Mouse (Mus musculus) heart, embryonic 11.5 days (tissue): ENCODE results near the gene 4930451I11Rik. TPM values are rescaled to one million over a fixed set of nuclear protein-coding genes. Genes with fewer than 3 reads are reported as not detected.

Experiments used
- ATAC-seq: fragments of 200-750 bp; cut with Nextera tagmentation; replicated peaks from 2 replicates; pipeline ENCODE4 v1.8.0; 2017; ENCODE audit warnings: moderate library complexity; ENCODE audit not compliant: insufficient number of reproducible peaks, low FRiP score, low TSS enrichment
- H3K27ac ChIP-seq: fragments of 300-500 bp; sonication (generic); 2 replicates; pipeline ENCODE4 v1.5.1; 2014; ENCODE audit warnings: mild to moderate bottlenecking, low read depth, low read length
- H3K27me3 ChIP-seq: fragments of 300-500 bp; sonication (generic); 2 replicates; pipeline ENCODE4 v1.6.1; 2014; ENCODE audit warnings: mild to moderate bottlenecking, low read length, mixed read lengths; ENCODE audit not compliant: control insufficient read depth, insufficient read depth
- H3K36me3 ChIP-seq: fragments of 300-500 bp; sonication (generic); 2 replicates; pipeline ENCODE4 v1.6.1; 2014; ENCODE audit warnings: mild to moderate bottlenecking, low read length, moderate library complexity, mixed read lengths; ENCODE audit not compliant: control insufficient read depth, insufficient read depth
- H3K4me1 ChIP-seq: fragments of 300-500 bp; sonication (generic); 2 replicates; pipeline ENCODE4 v1.6.1; 2014; ENCODE audit warnings: low read length; ENCODE audit not compliant: control insufficient read depth, insufficient read depth
- H3K4me2 ChIP-seq: fragments of 300-500 bp; sonication (generic); 2 replicates; pipeline ENCODE4 v1.6.1; 2014; ENCODE audit warnings: mild to moderate bottlenecking, moderate library complexity
- H3K4me3 ChIP-seq: fragments of 300-500 bp; sonication (generic); 2 replicates; pipeline ENCODE4 v1.5.1; 2014; ENCODE audit warnings: low read depth, low read length
- H3K9ac ChIP-seq: fragments of 300-500 bp; sonication (generic); 2 replicates; pipeline ENCODE4 v1.6.1; 2014; ENCODE audit warnings: mild to moderate bottlenecking, low read depth, low read length, moderate library complexity
- H3K9me3 ChIP-seq: fragments of 300-500 bp; sonication (generic); replicated peaks from 2 replicates; pipeline ENCODE4 v1.6.1; 2016; ENCODE audit warnings: low read length; ENCODE audit not compliant: control insufficient read depth
- WGBS: fragments of 180-500 bp; shearing (Covaris S2); extraction: QIAGEN DNeasy Blood & Tissue Kit; methylation state at CpG from one replicate; pipeline ENCODE4 v1.1.7; 2014; ENCODE audit not compliant: insufficient replicate concordance; 5-methylcytosine and 5-hydroxymethylcytosine counted together
- polyA plus RNA-seq: library from polyadenylated mRNA; unstranded; fragments of >200 nt; fragmentation: Nextera tagmentation; extraction: Ambion mirVana; gene quantifications from 2 replicates; pipeline ENCODE4 v1.2.1, GENCODE M21; 2014

Gene 4930451I11Rik
- polyA plus RNA-seq, 1 experiment from 2014 or later, result not detected

- Histone ChIP-seq H3K27me3 (no peaks in the 10 kb centered on the region), H3K4me3 (no peak overlapping the region), H3K9me3 (no peaks in the 10 kb centered on the region), H3K36me3 (peaks cover 13% of the 10 kb centered on the region), H3K27ac (no peak overlapping the region), H3K9ac (no peak overlapping the region; the same call in 1 of the 2 replicates), H3K4me2 (no peak overlapping the region), H3K4me1 (peaks cover 24% of the 10 kb centered on the region)
- WGBS, result 92% methylated on average over 16 of the region's 16 CpGs
- no peak for ATAC-seq
Observed at GRCm38 (mm10) chr7:126801057-126801422, 30.4 kb downstream of the 4930451I11Rik start.

- ATAC-seq, result no peak
- Histone ChIP-seq H3K4me3 (peak overlapping the region; percentile 90), H3K4me1 (peaks cover 25% of the 10 kb centered on the region), H3K9ac (peak overlapping the region; percentile 83), H3K27me3 (no peaks in the 10 kb centered on the region), H3K27ac (peak overlapping the region; percentile 99), H3K9me3 (no peaks in the 10 kb centered on the region), H3K4me2 (peak overlapping the region; percentile 77), H3K36me3 (peaks cover 17% of the 10 kb centered on the region)
- WGBS, result 54% methylated on average over 5 of the region's 5 CpGs
Observed at GRCm38 (mm10) chr7:126800269-126801056, 31.0 kb downstream of the 4930451I11Rik start.

- under 1% methylated on average over 38 of the region's 38 CpGs for WGBS
- Histone ChIP-seq H3K9me3 (no peaks in the 10 kb centered on the region), H3K36me3 (peaks cover 22% of the 10 kb centered on the region), H3K27ac (peak overlapping the region; percentile 99), H3K4me1 (peaks cover 25% of the 10 kb centered on the region), H3K27me3 (no peaks in the 10 kb centered on the region), H3K4me3 (peak overlapping the region; percentile 90), H3K4me2 (peak overlapping the region; percentile 77), H3K9ac (peak overlapping the region; percentile 83)
- peak; percentile 82; the same call in 1 of the 2 replicates for ATAC-seq
Observed at GRCm38 (mm10) chr7:126799468-126800268, 31.8 kb downstream of the 4930451I11Rik start.

GRCm38 (mm10) chr7:126799050-126799467 lies 32.4 kb downstream of the 4930451I11Rik start:
- H3K4me1 ChIP-seq, result peaks cover 25% of the 10 kb centered on the region
- peak; percentile 92 for ATAC-seq
- H3K27me3 ChIP-seq, result no peaks in the 10 kb centered on the region
- peaks cover 22% of the 10 kb centered on the region for H3K36me3 ChIP-seq
- peak overlapping the region; percentile 90 for H3K4me3 ChIP-seq
- H3K9ac ChIP-seq, result peak overlapping the region; percentile 92
- WGBS, result under 1% methylated on average over 33 of the region's 36 CpGs
- H3K9me3 ChIP-seq, result no peaks in the 10 kb centered on the region
- H3K4me2 ChIP-seq, result peak overlapping the region; percentile 77
- peak overlapping the region; percentile 99 for H3K27ac ChIP-seq

- Histone ChIP-seq H3K9ac (peak overlapping the region; percentile 92), H3K4me3 (peak overlapping the region; percentile 90), H3K27ac (peak overlapping the region; percentile 98), H3K27me3 (no peaks in the 10 kb centered on the region), H3K4me2 (peak overlapping the region; percentile 77), H3K9me3 (no peaks in the 10 kb centered on the region), H3K36me3 (peaks cover 22% of the 10 kb centered on the region), H3K4me1 (peaks cover 25% of the 10 kb centered on the region)
- under 1% methylated on average over 40 of the region's 40 CpGs for WGBS
- no peak for ATAC-seq
Observed at GRCm38 (mm10) chr7:126798127-126799049, 33.1 kb downstream of the 4930451I11Rik start.

- Histone ChIP-seq H3K9me3 (no peaks in the 10 kb centered on the region), H3K4me2 (peak within 1 kb of the TSS; percentile 77), H3K4me3 (peak within 1 kb of the TSS; percentile 90), H3K27me3 (no peaks in the 10 kb centered on the region), H3K9ac (peak within 1 kb of the TSS; percentile 92), H3K36me3 (peaks cover 22% of the 10 kb centered on the region), H3K4me1 (peaks cover 25% of the 10 kb centered on the region), H3K27ac (peak within 1 kb of the TSS; percentile 98)
- WGBS, result 14% methylated on average over 21 of the region's 21 CpGs
- ATAC-seq, result no peak
Observed at GRCm38 (mm10) chr7:126797411-126798126, 33.9 kb downstream of the 4930451I11Rik start, which contains the start of gene Fam57b. TSS of gene Fam57b (plus strand) at chr7:126797668.

- H3K36me3 ChIP-seq, result peaks cover 22% of the 10 kb centered on the region
- 76% methylated on average over 8 of the region's 8 CpGs for WGBS
- peak overlapping the region; percentile 77 for H3K4me2 ChIP-seq
- peak overlapping the region; percentile 92; the same call in 1 of the 2 replicates for H3K9ac ChIP-seq
- peak overlapping the region; percentile 90 for H3K4me3 ChIP-seq
- H3K27me3 ChIP-seq, result no peaks in the 10 kb centered on the region
- no peak for ATAC-seq
- H3K27ac ChIP-seq, result peak overlapping the region; percentile 22; the same call in 1 of the 2 replicates
- H3K9me3 ChIP-seq, result no peaks in the 10 kb centered on the region
- H3K4me1 ChIP-seq, result peaks cover 25% of the 10 kb centered on the region
Observed at GRCm38 (mm10) chr7:126796350-126796932, 35.0 kb downstream of the 4930451I11Rik start.
